8 mouse cellular contexts compared by ENCODE assay signal in the genomic region with DNA sequence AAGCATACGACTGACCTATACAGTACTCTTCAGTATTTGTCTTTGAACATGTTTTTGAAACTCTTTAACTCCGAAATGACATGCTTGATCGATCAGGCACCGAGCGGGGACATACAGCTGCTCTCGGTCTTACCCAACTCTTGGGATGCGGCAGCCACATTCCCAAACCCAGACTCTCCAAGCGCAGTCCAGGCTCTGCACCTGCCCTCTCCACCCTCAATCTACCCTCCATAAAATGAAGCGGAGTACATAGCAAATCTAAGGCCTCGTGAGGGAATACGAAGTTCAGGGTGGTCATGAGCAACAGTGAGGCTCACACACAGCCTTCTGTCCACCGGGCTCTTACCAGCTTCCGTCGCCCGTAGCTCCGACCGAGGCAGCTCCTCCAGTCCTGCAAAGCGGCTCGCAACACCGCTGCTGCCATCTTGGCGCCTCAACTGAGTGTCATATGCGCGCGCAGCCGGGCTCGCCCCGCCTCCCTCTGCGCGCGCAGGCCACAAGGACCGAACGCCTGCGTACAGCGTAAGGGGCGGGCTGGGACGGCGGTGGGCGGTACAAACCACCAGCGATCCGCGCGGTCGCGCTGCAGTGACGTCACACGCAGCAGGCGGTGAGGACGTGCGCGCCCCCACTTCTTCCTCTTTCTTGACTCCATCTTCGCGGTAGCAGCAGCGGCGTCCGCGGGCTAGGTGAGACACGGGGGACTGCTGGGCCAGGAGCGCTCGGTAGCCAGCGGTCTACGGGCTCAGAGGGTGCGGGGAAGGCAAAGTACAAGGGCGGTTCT. TPM values are rescaled to one million over a fixed set of nuclear protein-coding genes. Genes with fewer than 3 reads are reported as not detected.
DNase-seq lines count a peak whose midpoint lies in the region; ATAC-seq lines count a peak whose summit lies in the region.

Gene Mrpl49, minus strand, starts transcription at position 473 of the 784 bp plus-strand sequence.
Gene Fau, plus strand, starts transcription at position 532 of the 784 bp plus-strand sequence.

- DNase-seq in CD4-positive, CD25-positive, alpha-beta regulatory T cell, adult 2 months (ENCODE audit: low read depth, low spot score) = peak; percentile 100
- peak; percentile 91 for DNase-seq in fibroblast of lung, adult 2 months (ENCODE audit: low read depth)
- DNase-seq in kidney, postnatal 14 days = peak; percentile 100
- DNase-seq in liver, embryonic 13.5 days = peak; percentile 97
- DNase-seq in neural tube, embryonic 10.5 days (ENCODE audit: extremely low spot score, low spot score) = peak; percentile 98

- H3K9ac ChIP-seq in heart, embryonic 14.5 days (ENCODE audit: low read length) = peak within 1 kb of the TSS; percentile 94
- H3K9ac ChIP-seq in liver, embryonic 13.5 days = peak within 1 kb of the TSS; percentile 95
- H3K9ac ChIP-seq in stomach, embryonic 16.5 days (ENCODE audit: low read length) = peak within 1 kb of the TSS; percentile 93

- under 1% methylated on average over 62 of the region's 63 CpGs for WGBS in heart, embryonic 14.5 days
- under 1% methylated on average over 63 of the region's 63 CpGs for WGBS in liver, embryonic 13.5 days (ENCODE audit: insufficient replicate concordance)
- WGBS in stomach, embryonic 16.5 days = under 1% methylated on average over 60 of the region's 63 CpGs

- no peaks in the 10 kb centered on the region for H3K9me3 ChIP-seq in heart, embryonic 14.5 days (ENCODE audit: control insufficient read depth, low read length)
- H3K9me3 ChIP-seq in liver, embryonic 13.5 days (replicated peaks) = no peaks in the 10 kb centered on the region
- no peaks in the 10 kb centered on the region for H3K9me3 ChIP-seq in stomach, embryonic 16.5 days (replicated peaks; ENCODE audit: control insufficient read depth, low read length)

- H3K27me3 ChIP-seq in heart, embryonic 14.5 days (ENCODE audit: control insufficient read depth, insufficient read depth, low read length) = no peaks in the 10 kb centered on the region
- no peaks in the 10 kb centered on the region for H3K27me3 ChIP-seq in liver, embryonic 13.5 days
- H3K27me3 ChIP-seq in stomach, embryonic 16.5 days (ENCODE audit: control insufficient read depth, insufficient read depth, low read length) = no peaks in the 10 kb centered on the region

- H3K36me3 ChIP-seq in heart, embryonic 14.5 days (ENCODE audit: control insufficient read depth, insufficient read depth, low read length) = peaks cover 53% of the 10 kb centered on the region
- peaks cover 57% of the 10 kb centered on the region for H3K36me3 ChIP-seq in liver, embryonic 13.5 days
- H3K36me3 ChIP-seq in stomach, embryonic 16.5 days (ENCODE audit: control insufficient read depth, insufficient read depth, low read length) = peaks cover 21% of the 10 kb centered on the region

- H3K27ac ChIP-seq in brown adipose tissue, adult 24 weeks (replicated peaks; ENCODE audit: low read depth, low read length) = peak within 1 kb of the TSS; percentile 89
- H3K27ac ChIP-seq in heart, embryonic 14.5 days (replicated peaks in 1 of 2; ENCODE audit: control insufficient read depth in 1 of 2, insufficient read depth in 1 of 2, low read depth in 2 of 2, low read length in 2 of 2) = peak within 1 kb of the TSS; percentile 61 to 82
- peak within 1 kb of the TSS; percentile 85 for H3K27ac ChIP-seq in liver, embryonic 13.5 days
- H3K27ac ChIP-seq in stomach, embryonic 16.5 days (ENCODE audit: low read length) = peak within 1 kb of the TSS; percentile 74

- peak; percentile 89 for ATAC-seq in heart, embryonic 14.5 days (ENCODE audit: insufficient number of reproducible peaks, insufficient read depth, low FRiP score, low read depth)
- ATAC-seq in liver, embryonic 13.5 days (ENCODE audit: low read depth) = peak; percentile 79
- ATAC-seq in stomach, embryonic 16.5 days (ENCODE audit: insufficient read depth, low FRiP score) = peak; percentile 93

- peak within 1 kb of the TSS; percentile 87 for H3K4me2 ChIP-seq in heart, embryonic 14.5 days (ENCODE audit: low read length)
- H3K4me2 ChIP-seq in liver, embryonic 13.5 days = peak within 1 kb of the TSS; percentile 95
- H3K4me2 ChIP-seq in stomach, embryonic 16.5 days (ENCODE audit: low read depth, low read length) = peak within 1 kb of the TSS; percentile 85

- H3K4me1 ChIP-seq in brown adipose tissue, adult 24 weeks (ENCODE audit: control insufficient read depth, insufficient read depth, insufficient read length, low read length) = peaks cover 6% of the 10 kb centered on the region
- H3K4me1 ChIP-seq in heart, embryonic 14.5 days (ENCODE audit: control insufficient read depth in 2 of 2, insufficient read depth in 2 of 2, low read length in 2 of 2) = peaks cover 8 to 29% of the 10 kb centered on the region in 2 experiments
- H3K4me1 ChIP-seq in liver, embryonic 13.5 days (replicated peaks) = peaks cover 68% of the 10 kb centered on the region
- peaks cover 24% of the 10 kb centered on the region for H3K4me1 ChIP-seq in stomach, embryonic 16.5 days (ENCODE audit: control insufficient read depth, insufficient read depth, low read length)

- H3K4me3 ChIP-seq in brown adipose tissue, adult 24 weeks (ENCODE audit: insufficient read depth, low read depth, low read length) = peak within 1 kb of the TSS; percentile 94
- H3K4me3 ChIP-seq in heart, embryonic 14.5 days (ENCODE audit: control insufficient read depth in 1 of 2, insufficient read depth in 1 of 2, low read depth in 1 of 2, low read length in 2 of 2) = peak within 1 kb of the TSS; percentile 88 to 91
- H3K4me3 ChIP-seq in liver, embryonic 13.5 days (replicated peaks) = peak within 1 kb of the TSS; percentile 89
- H3K4me3 ChIP-seq in stomach, embryonic 16.5 days (replicated peaks; ENCODE audit: low read length) = peak within 1 kb of the TSS; percentile 83

RNA-seq across cellular contexts. Expression of gene Mrpl49, which starts in this region (rescaled TPM):
- polyA plus RNA-seq in brown adipose tissue, adult 24 weeks (2012; ENCODE audit: insufficient read depth, insufficient read length, missing spikeins) = 53.6 and 56.4 TPM in 2 replicates
- polyA plus RNA-seq in heart, embryonic 14.5 days (2014; fragmentation: Nextera tagmentation; extraction: Ambion mirVana) = 64.5 and 69.4 TPM in 2 replicates
- 50.2 and 59.4 TPM in 2 replicates for polyA plus RNA-seq in liver, embryonic 13.5 days (2015; fragmentation: Nextera tagmentation; extraction: Ambion mirVana)
- 63.2 and 65.9 TPM in 2 replicates for polyA plus RNA-seq in stomach, embryonic 16.5 days (2015; fragmentation: Nextera tagmentation; extraction: Ambion mirVana)

RNA-seq across cellular contexts. Expression of gene Fau, which starts in this region (rescaled TPM):
- 701 and 753 TPM in 2 replicates for polyA plus RNA-seq in brown adipose tissue, adult 24 weeks (2012; ENCODE audit: insufficient read depth, insufficient read length, missing spikeins)
- polyA plus RNA-seq in heart, embryonic 14.5 days (2014; fragmentation: Nextera tagmentation; extraction: Ambion mirVana) = 562 and 618 TPM in 2 replicates
- 639 and 696 TPM in 2 replicates for polyA plus RNA-seq in liver, embryonic 13.5 days (2015; fragmentation: Nextera tagmentation; extraction: Ambion mirVana)
- polyA plus RNA-seq in stomach, embryonic 16.5 days (2015; fragmentation: Nextera tagmentation; extraction: Ambion mirVana) = 635 and 729 TPM in 2 replicates

Comparison
In these comparisons a context has a peak if more than half of its experiments do, and no peak if none do; other contexts are left out.
1. Peak in every context shown above with its lines: DNase-seq, ATAC-seq, H3K4me3 ChIP-seq and H3K27ac ChIP-seq.